Mouse (Mus musculus): ENCODE data around the gene Cog3.

Gene Cog3

DNA sequence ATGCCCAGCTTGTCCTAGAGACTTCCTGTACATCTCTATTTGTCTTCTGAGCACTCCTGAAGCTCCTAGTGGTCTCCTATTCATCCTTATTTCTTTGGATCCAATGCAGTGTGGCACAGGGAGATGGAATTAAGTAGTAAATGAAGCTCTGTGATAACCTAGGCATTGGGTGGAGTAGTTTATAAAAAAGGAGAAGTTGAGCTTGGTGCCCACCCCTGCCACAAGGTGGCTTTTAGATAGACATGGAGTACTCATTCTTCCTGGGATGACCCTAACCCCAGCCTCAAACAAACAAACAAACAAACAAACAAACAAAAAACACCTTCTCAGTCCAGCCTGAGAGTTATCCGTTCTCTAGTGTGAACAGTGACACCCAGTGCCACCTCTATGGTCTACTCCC is 56.4 kb downstream of the Cog3 start:
- DNase-seq (ENCODE audit: low spot score in 2 of 2), result no peak

DNA sequence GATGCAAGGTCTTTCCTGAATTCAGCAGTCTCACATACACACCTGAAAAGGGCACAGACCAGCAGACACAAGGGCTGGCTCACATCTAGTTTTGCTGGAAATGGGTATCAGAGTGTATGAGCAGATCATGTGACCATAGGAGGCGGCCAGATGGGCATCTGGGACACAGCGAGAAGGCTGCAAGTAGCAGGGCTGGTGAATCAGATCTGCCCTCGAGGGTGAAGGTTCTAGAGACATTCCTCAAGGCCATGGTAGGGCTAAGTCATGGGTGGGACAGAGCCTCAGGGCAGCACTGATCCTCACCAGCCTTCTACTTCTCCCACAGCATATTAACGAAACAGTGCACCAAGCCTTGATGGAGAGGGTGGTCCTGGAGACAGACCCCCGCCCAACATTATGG is 58.2 kb downstream of the Cog3 start:
- no peak for DNase-seq (ENCODE audit: low spot score in 2 of 2)

DNA sequence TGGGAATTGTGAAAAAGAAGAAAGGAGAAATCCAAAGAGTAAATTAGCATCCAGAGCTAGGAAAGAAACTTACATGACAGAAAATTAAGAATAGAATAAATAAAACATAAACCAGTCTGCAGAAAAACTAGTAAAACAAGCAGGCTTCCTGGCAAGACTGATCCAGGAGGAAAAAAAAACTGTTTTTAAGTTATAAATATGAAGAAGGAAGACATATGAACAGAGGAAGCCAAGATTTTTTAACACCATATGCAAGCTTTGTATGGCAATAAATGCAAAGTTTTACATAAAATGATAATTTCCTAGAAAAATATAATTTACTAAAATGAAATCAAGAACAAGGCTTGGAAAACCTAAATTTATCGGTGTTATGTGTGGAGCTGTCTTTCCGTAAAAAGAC is 63.9 kb downstream of the Cog3 start:
- no peak for DNase-seq (ENCODE audit: low spot score in 2 of 2)

DNA sequence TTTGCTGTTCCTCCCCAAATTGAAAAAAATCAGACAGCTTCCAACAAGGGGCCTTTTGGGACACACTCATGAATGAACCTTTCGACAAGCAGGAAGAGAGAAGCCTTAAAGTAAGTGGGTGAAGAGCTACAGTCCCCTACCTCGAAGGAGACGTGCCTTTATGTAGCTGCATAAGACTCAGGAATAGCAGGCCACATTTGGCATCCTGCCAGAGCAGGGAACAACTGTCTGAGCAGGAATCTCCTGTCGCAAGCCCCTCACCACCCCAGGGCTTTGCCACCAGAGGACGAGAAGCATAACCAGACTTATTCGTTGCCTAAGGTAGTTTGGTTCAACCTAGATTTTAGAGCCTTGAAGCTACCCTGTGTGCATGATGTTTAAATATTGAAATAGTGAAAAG is 78.0 kb downstream of the Cog3 start:
- no peak for DNase-seq (ENCODE audit: low spot score in 2 of 2)

DNA sequence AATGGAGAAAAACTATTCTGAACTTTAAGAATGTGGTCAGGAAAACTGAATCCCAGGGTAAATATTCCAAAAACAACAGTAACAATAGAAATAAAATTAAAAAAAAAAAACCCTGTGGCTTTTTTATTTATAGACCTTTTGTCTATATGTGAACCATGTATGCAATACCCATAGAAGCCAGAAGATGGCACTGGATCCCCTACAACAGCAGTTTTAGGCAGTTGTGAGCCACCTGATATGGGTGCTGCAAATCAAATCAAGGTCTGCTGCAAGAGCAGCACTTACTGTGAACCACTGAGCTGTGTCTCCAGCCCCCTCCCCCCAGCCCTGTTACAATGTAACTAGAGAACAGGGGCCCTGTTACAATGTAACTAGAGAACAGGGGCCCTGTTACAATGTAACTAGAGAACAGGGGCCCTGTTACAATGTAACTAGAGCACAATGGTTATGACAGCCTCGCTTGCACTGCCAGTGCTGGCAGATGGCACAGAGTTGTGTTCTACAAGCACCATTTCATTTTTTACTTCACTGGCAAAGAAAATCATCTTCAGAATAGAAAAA is 85.2 kb downstream of the Cog3 start:
- no peak for DNase-seq (ENCODE audit: low spot score in 2 of 2)

DNA sequence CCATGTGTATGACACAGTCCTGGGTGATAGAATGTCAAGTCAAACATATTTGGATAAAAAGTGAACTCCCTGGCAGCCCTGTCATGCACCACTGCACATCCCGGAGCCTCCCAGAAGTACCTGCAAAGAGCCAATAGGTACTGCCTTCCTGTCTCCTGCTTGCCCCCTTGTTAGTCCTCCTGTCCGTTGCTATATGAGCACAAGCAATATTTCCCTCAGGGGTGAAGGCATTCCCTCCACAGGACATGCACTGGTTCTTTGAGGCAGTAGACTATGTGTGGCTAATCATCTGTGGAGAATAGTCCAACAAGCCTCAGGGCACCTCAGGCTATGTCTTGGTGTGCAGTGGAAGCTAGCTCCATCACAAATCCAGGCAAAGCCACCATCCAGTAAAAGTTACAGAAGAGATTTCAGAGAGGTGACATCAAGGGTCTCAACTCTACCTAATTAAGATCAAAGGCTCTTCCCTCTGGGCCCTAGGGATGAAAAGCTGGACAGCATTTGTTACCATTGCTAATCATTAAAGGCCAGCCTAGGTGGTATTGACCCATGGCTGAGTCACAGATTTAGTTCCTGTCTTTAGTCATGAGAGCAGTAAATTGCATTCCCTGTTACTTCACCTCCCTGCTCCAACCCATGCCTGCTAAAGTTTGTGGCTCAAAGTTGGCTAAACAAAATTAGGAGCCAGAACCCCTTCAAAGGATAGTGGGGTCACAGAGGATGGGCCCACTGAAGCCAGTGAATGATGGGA is 88.7 kb downstream of the Cog3 start:
- no peak for DNase-seq (ENCODE audit: low spot score in 2 of 2)

DNA sequence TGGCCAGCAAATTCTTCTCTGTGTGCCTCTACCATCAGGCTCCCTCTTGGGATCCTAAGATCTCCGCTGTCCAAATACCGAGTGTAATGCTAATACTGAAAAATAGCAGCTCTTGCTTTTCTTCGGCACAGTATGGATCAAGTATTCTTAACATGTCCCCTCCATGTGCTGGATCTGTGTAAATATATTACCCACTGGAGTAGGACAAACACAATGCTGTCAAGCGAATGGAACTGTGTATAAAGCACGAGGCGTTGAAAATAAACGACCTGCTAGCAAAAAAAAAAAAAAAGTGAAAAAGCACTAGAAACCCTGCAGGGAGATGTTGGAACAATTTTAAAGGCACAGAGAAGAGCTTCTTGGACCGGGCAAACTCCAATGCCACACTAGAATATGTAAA is 92.8 kb downstream of the Cog3 start:
- no peak for DNase-seq (ENCODE audit: low spot score in 2 of 2)

DNA sequence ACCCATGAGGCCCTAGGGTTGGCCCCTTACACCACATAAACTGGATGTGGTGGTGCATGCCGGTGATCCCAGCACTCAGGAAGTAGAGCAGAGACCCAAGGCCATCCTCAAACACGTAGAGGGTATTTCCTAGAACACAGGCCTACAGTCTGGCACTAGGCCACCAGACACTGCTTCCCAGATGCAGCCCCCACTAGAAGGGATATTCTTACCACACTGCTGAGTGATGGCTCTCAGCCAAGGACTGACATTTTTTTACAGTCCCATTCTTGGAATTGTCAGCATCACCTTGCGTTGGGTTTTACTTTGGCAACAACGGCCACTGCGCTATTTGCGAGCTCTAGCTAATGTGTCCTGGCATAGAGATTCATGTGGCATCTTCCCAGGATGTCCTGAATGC is 93.4 kb downstream of the Cog3 start:
- DNase-seq (ENCODE audit: low spot score in 2 of 2), result no peak

All from spleen, postnatal 10 days (tissue).